Comparison of ENCODE assay signal across 7 mouse cellular contexts in genomic region chr4:21878776-21879175, GRCm38 (mm10). TPM values are rescaled to one million over a fixed set of nuclear protein-coding genes. Genes with fewer than 3 reads are reported as not detected.
DNase-seq lines count a peak whose midpoint lies in the region; ATAC-seq lines count a peak whose summit lies in the region.

No protein-coding gene starts in this region.

- no peak for DNase-seq in forebrain, embryonic 11.5 days (ENCODE audit: low spot score)
- no peak for DNase-seq in ovary, postnatal 10 days (ENCODE audit: low spot score)
- DNase-seq in ovary, postnatal 14 days (ENCODE audit: low spot score), result no peak

- H3K4me3 ChIP-seq in megakaryocyte, embryonic 14.5 days (replicated peaks), result peak overlapping the region; percentile 95
- H3K4me3 ChIP-seq in forebrain, embryonic 11.5 days (ENCODE audit: low read depth, low read length), result peak overlapping the region; percentile 68
- H3K4me3 ChIP-seq in limb, embryonic 15.5 days, result peak overlapping the region; percentile 79
- H3K4me3 ChIP-seq in stomach, embryonic 16.5 days (replicated peaks; ENCODE audit: low read length), result peak overlapping the region; percentile 70

- H3K27me3 ChIP-seq in megakaryocyte, embryonic 14.5 days (replicated peaks), result no peaks in the 10 kb centered on the region
- no peaks in the 10 kb centered on the region for H3K27me3 ChIP-seq in forebrain, embryonic 11.5 days (ENCODE audit: control insufficient read depth, insufficient read depth, low read length)
- H3K27me3 ChIP-seq in limb, embryonic 15.5 days, result no peaks in the 10 kb centered on the region
- H3K27me3 ChIP-seq in stomach, embryonic 16.5 days (ENCODE audit: control insufficient read depth, insufficient read depth, low read length), result no peaks in the 10 kb centered on the region

- no peak overlapping the region for H3K9ac ChIP-seq in forebrain, embryonic 11.5 days (ENCODE audit: low read length)
- no peak overlapping the region for H3K9ac ChIP-seq in limb, embryonic 15.5 days
- H3K9ac ChIP-seq in stomach, embryonic 16.5 days (ENCODE audit: low read length), result no peak overlapping the region

- no peak overlapping the region for H3K27ac ChIP-seq in forebrain, embryonic 11.5 days (ENCODE audit: low read depth, low read length)
- no peak overlapping the region for H3K27ac ChIP-seq in limb, embryonic 15.5 days
- no peak overlapping the region for H3K27ac ChIP-seq in stomach, embryonic 16.5 days (ENCODE audit: low read length)

- ATAC-seq in megakaryocyte, adult 5-6 weeks (ENCODE audit: poor library complexity, severe bottlenecking), result no peak
- ATAC-seq in forebrain, embryonic 11.5 days (replicated peaks; ENCODE audit: low FRiP score), result no peak
- no peak for ATAC-seq in limb, embryonic 15.5 days (ENCODE audit: insufficient number of reproducible peaks, low FRiP score, low TSS enrichment, low read depth)
- no peak for ATAC-seq in stomach, embryonic 16.5 days (ENCODE audit: insufficient read depth, low FRiP score)

- H3K4me1 ChIP-seq in megakaryocyte, embryonic 14.5 days, result peaks cover 18% of the 10 kb centered on the region
- no peaks in the 10 kb centered on the region for H3K4me1 ChIP-seq in forebrain, embryonic 11.5 days (replicated peaks; ENCODE audit: control insufficient read depth, insufficient read depth, low read length)
- no peaks in the 10 kb centered on the region for H3K4me1 ChIP-seq in limb, embryonic 15.5 days
- H3K4me1 ChIP-seq in stomach, embryonic 16.5 days (ENCODE audit: control insufficient read depth, insufficient read depth, low read length), result peaks cover 6% of the 10 kb centered on the region; the same call in 1 of the 2 replicates

- H3K36me3 ChIP-seq in megakaryocyte, embryonic 14.5 days (replicated peaks; ENCODE audit: low read length), result peaks cover 39% of the 10 kb centered on the region
- peaks cover 5% of the 10 kb centered on the region for H3K36me3 ChIP-seq in forebrain, embryonic 11.5 days (ENCODE audit: control insufficient read depth, insufficient read depth, low read length)
- H3K36me3 ChIP-seq in limb, embryonic 15.5 days, result peaks cover 13% of the 10 kb centered on the region
- H3K36me3 ChIP-seq in stomach, embryonic 16.5 days (ENCODE audit: control insufficient read depth, insufficient read depth, low read length), result no peaks in the 10 kb centered on the region

- H3K4me2 ChIP-seq in forebrain, embryonic 11.5 days (ENCODE audit: low read depth, low read length, severe bottlenecking), result peak overlapping the region; percentile 39; the same call in 1 of the 2 replicates
- H3K4me2 ChIP-seq in limb, embryonic 15.5 days, result peak overlapping the region; percentile 59
- peak overlapping the region; percentile 86 for H3K4me2 ChIP-seq in stomach, embryonic 16.5 days (ENCODE audit: low read depth, low read length)

- H3K9me3 ChIP-seq in megakaryocyte, embryonic 14.5 days, result no peaks in the 10 kb centered on the region
- no peaks in the 10 kb centered on the region for H3K9me3 ChIP-seq in forebrain, embryonic 11.5 days (ENCODE audit: control insufficient read depth, low read length)
- H3K9me3 ChIP-seq in limb, embryonic 15.5 days, result no peaks in the 10 kb centered on the region
- H3K9me3 ChIP-seq in stomach, embryonic 16.5 days (replicated peaks; ENCODE audit: control insufficient read depth, low read length), result no peaks in the 10 kb centered on the region

- WGBS in forebrain, embryonic 11.5 days, result 44% methylated on average over 6 of the region's 6 CpGs
- WGBS in limb, embryonic 15.5 days, result 14% methylated on average over 6 of the region's 6 CpGs
- WGBS in stomach, embryonic 16.5 days, result 16% methylated on average over 6 of the region's 6 CpGs

RNA-seq across cellular contexts. Expression of gene Coq3, which starts 0.7 kb away (rescaled TPM):
- polyA plus RNA-seq in megakaryocyte, embryonic 14.5 days (2012; ENCODE audit: insufficient read depth, low replicate concordance), result 0.83 and 5.2 TPM in 2 replicates
- total RNA-seq in megakaryocyte, adult 5-6 weeks (2015), result 3.4 TPM in 2 replicates
- total RNA-seq in megakaryocyte, adult 5-6 weeks (2017), result 3.5 and 4.7 TPM in 2 replicates
- 12.9 and 13.1 TPM in 2 replicates for polyA plus RNA-seq in forebrain, embryonic 11.5 days (2014; fragmentation: Nextera tagmentation; extraction: Ambion mirVana)
- polyA plus RNA-seq in limb, embryonic 15.5 days (2015; fragmentation: Nextera tagmentation; extraction: Ambion mirVana), result 11.9 and 12.0 TPM in 2 replicates
- 14.8 and 15.7 TPM in 2 replicates for polyA plus RNA-seq in stomach, embryonic 16.5 days (2015; fragmentation: Nextera tagmentation; extraction: Ambion mirVana)

RNA-seq across cellular contexts. Expression of gene Pnisr, which starts 31.4 kb away (rescaled TPM):
- polyA plus RNA-seq in megakaryocyte, embryonic 14.5 days (2012; ENCODE audit: insufficient read depth, low replicate concordance), result 2.9 and 18.9 TPM in 2 replicates
- total RNA-seq in megakaryocyte, adult 5-6 weeks (2015), result 125 and 128 TPM in 2 replicates
- total RNA-seq in megakaryocyte, adult 5-6 weeks (2017), result 96.0 and 115 TPM in 2 replicates
- 193 and 236 TPM in 2 replicates for polyA plus RNA-seq in forebrain, embryonic 11.5 days (2014; fragmentation: Nextera tagmentation; extraction: Ambion mirVana)
- polyA plus RNA-seq in limb, embryonic 15.5 days (2015; fragmentation: Nextera tagmentation; extraction: Ambion mirVana), result 132 and 135 TPM in 2 replicates
- 119 and 128 TPM in 2 replicates for polyA plus RNA-seq in stomach, embryonic 16.5 days (2015; fragmentation: Nextera tagmentation; extraction: Ambion mirVana)

RNA-seq across cellular contexts. Expression of gene Faxc, which starts 52.4 kb away (rescaled TPM):
- polyA plus RNA-seq in megakaryocyte, embryonic 14.5 days (2012; ENCODE audit: insufficient read depth, low replicate concordance), result 1.4 TPM in 1 of 2 replicates, not detected in the other
- not detected in 2 replicates for total RNA-seq in megakaryocyte, adult 5-6 weeks (2015)
- total RNA-seq in megakaryocyte, adult 5-6 weeks (2017), result 0.07 TPM in 1 of 2 replicates, not detected in the other
- polyA plus RNA-seq in forebrain, embryonic 11.5 days (2014; fragmentation: Nextera tagmentation; extraction: Ambion mirVana), result 20.6 and 21.6 TPM in 2 replicates
- 2.4 and 3.8 TPM in 2 replicates for polyA plus RNA-seq in limb, embryonic 15.5 days (2015; fragmentation: Nextera tagmentation; extraction: Ambion mirVana)
- polyA plus RNA-seq in stomach, embryonic 16.5 days (2015; fragmentation: Nextera tagmentation; extraction: Ambion mirVana), result 3.9 and 4.1 TPM in 2 replicates
